Mouse (Mus musculus): ENCODE measurements around the gene Prrx1. TPM values are rescaled to one million over a fixed set of nuclear protein-coding genes. Genes with fewer than 3 reads are reported as not detected.

The Prrx1 gene
- polyA plus RNA-seq, 1 experiment = 8.9 TPM

DNA sequence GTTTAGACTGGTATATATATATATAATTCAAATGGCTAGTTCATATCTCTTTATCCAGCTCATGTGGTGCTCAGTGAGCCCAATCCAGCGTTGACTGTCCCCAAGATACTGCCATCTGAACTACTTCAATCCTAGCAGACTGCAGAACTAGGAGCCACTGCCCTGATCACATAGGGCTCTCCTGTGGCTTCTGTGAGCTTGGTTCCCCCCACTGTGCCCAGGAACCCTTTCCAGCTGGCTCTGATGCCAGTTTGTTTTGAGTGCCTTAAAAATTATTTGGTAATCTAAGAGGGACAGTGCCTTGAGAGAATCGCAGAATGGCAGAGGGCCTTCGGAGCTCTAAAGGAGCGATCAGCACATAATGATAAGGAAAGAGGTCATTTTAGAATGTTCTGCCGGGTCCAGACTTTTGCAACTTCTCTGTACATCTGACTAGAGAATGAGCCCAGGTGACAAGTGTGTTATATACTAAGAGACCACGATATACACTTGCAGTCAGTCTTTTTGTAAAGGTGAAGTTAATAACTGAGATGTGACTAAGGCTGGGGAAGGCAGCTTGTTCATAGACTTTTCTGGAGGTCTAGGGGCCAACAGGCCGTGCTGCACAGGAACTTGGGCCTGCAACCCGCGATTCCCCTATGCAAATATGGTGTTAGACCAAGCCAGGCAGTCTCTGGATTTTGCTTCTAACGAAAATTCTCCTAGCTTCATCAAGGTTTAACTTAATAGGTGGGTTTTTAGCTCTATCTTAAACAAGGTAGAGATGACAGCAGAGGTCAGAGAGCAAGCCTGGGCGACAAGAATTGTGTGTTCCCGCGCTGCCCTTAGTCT, 2.3 kb downstream of the Prrx1 start:
- peak; percentile 33 for DNase-seq (ENCODE audit: low read depth)
- TF ChIP-seq POLR2A (IDR thresholded peaks at IDR 0.05; ENCODE audit: borderline replicate concordance, extremely low read depth, insufficient read depth, insufficient read length, poor library complexity, severe bottlenecking) = no peak
- no peak for TF ChIP-seq CTCF (IDR thresholded peaks at IDR 0.05; ENCODE audit: borderline replicate concordance, extremely low read depth, insufficient read depth, insufficient read length)

DNA sequence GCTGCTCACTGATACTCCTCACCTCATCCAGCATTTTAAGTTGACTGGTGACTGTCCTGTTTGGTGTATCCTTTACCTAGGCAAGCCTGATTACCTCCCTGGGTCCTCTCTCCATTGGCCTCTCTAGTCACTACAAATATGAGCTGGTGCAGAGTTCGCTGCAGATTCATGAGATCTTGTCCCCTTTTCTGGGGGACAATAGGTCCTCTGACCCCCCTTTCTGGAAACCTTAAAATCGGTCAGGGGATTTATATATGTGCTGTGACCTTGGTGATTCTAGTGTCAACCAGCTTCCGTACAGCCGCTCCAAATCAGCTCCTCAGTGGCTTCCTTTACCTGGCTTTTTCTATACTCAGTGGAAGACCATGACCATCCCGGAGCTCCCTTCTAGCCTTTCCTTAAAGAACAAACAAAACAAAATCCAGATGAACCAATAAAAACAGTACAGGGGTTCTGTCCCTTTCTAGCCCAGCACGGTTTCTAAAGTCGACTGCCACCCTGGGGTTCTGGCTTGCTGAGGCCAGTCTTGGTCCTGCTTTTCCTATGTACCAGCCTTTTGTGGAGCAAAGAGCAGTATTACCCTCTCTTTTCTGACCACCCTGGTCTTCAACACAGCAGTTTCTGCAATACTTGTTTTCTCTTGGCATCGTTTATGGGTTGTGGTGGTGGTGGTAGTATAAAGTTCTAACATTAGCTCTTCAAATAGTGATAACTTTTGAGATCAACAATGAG, 3.3 kb downstream of the Prrx1 start:
- no peak for DNase-seq (ENCODE audit: low read depth)
- TF ChIP-seq CTCF (IDR thresholded peaks at IDR 0.05; ENCODE audit: borderline replicate concordance, extremely low read depth, insufficient read depth, insufficient read length) (no peak), POLR2A (IDR thresholded peaks at IDR 0.05; ENCODE audit: borderline replicate concordance, extremely low read depth, insufficient read depth, insufficient read length, poor library complexity, severe bottlenecking) (no peak)

DNA sequence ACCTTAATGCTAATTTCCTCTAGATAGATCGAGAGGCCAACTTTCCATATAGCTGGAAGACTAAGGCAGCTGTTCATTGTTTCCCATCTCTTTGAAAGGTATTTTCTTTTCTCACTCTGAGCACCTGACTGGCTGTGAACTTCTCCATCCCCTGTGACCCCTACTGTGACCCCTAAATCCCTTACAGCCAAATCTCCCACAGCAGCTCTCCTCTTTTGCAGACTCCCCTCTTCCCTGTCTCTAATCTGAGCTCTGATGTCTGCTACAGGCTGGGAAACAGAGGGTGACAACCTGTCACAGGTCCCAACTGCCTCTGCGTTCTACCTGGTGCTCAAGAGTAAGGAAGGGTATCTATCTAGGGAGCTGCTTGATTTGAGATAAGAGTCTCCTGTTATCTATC, 4.0 kb downstream of the Prrx1 start:
- TF ChIP-seq POLR2A (IDR thresholded peaks at IDR 0.05; ENCODE audit: borderline replicate concordance, extremely low read depth, insufficient read depth, insufficient read length, poor library complexity, severe bottlenecking) (no peak), CTCF (IDR thresholded peaks at IDR 0.05; ENCODE audit: borderline replicate concordance, extremely low read depth, insufficient read depth, insufficient read length) (no peak)
- DNase-seq (ENCODE audit: low read depth) = peak; percentile 8

DNA sequence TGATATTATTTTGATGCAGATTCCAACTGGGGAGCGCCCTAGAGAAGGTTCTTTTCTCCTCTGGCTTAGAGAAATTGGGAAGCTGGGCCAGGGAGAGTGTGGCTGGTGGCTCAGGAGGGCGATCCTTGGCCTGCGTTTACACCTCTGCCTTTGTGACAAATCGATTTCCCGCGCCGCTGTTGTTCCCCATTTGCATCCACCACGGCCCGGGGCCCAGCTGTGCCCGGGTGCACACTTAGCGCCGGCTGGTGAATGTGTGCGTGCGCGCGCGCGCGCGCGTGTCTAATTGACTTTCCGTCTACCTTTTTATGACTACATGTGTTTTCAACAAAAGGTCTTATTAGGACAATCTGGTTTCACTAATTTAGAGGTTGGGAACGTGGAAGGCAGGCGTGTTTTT, 4.9 kb downstream of the Prrx1 start:
- DNase-seq (ENCODE audit: low read depth) = peak; percentile 55

DNA sequence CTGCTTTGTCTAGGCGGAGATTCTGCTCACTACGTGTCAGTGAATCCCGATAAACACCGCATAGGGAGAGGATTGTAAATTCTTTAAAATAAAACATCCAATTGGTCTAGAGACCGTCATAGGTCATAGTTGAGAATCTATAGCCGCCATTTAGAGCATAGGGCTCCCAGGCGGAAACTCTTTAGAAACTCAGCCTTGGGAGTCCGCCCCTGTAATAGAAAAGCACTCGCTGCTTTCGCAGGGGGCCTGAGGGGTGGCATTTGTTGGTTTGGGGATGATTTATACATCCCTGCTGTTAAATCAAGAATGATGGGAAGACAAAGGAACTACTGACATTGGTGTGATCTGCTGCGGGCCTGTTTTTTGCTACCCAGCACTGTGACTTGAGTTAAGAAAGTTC, 5.8 kb downstream of the Prrx1 start:
- TF ChIP-seq POLR2A (IDR thresholded peaks at IDR 0.05; ENCODE audit: borderline replicate concordance, extremely low read depth, insufficient read depth, insufficient read length, poor library complexity, severe bottlenecking) (no peak), CTCF (IDR thresholded peaks at IDR 0.05; ENCODE audit: borderline replicate concordance, extremely low read depth, insufficient read depth, insufficient read length) (no peak)
- no peak for DNase-seq (ENCODE audit: low read depth)

More for the DNA sequence above, 4.9 kb downstream of the Prrx1 start:
- TF ChIP-seq POLR2A (IDR thresholded peaks at IDR 0.05; ENCODE audit: borderline replicate concordance, extremely low read depth, insufficient read depth, insufficient read length, poor library complexity, severe bottlenecking) (no peak), CTCF (IDR thresholded peaks at IDR 0.05; ENCODE audit: borderline replicate concordance, extremely low read depth, insufficient read depth, insufficient read length) (no peak)

DNA sequence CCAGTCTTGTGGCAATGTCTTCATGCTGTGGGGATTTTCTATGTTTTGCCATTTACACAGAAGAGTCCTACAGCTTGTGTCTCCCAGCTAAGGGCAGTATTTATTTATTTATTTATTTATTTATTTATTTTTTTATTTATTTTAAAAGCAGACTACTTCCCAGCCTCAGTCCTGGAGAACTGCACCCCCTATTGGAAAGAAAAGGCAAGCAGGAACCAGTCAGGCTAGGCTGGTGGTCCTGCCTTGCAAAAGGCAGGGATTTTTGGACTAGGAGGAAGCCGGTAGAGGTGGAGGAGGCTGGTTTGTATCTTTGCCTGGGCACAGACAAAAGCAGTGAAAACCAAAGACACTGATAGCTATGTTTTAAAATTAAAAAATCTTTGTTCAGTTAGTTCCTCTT, 7.6 kb downstream of the Prrx1 start:
- DNase-seq (ENCODE audit: low read depth) = no peak

DNA sequence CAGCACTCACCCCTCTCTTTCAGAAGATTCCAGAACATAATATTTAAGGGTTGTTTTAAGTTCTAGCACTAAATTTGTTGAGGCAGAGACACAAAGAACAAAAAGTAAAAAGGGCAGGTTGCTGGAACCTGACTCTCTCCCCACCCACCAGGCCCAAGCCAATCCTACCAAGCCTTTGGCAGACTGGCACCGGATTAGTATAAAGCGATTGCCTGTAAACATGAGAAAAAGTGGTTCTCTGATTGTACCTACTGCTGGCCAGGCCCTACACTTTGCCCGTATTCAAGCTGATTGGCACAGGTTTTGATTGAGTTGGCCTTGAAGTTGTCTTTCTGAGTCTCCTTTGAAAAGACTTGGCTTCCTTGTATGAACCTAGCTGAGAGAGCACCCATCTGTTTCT, 8.7 kb downstream of the Prrx1 start:
- no peak for TF ChIP-seq CTCF (IDR thresholded peaks at IDR 0.05; ENCODE audit: borderline replicate concordance, extremely low read depth, insufficient read depth, insufficient read length)
- no peak for TF ChIP-seq POLR2A (IDR thresholded peaks at IDR 0.05; ENCODE audit: borderline replicate concordance, extremely low read depth, insufficient read depth, insufficient read length, poor library complexity, severe bottlenecking)
- peak; percentile 42 for DNase-seq (ENCODE audit: low read depth)

More for the DNA sequence above, 7.6 kb downstream of the Prrx1 start:
- TF ChIP-seq POLR2A (IDR thresholded peaks at IDR 0.05; ENCODE audit: borderline replicate concordance, extremely low read depth, insufficient read depth, insufficient read length, poor library complexity, severe bottlenecking) (no peak), CTCF (IDR thresholded peaks at IDR 0.05; ENCODE audit: borderline replicate concordance, extremely low read depth, insufficient read depth, insufficient read length) (peak; percentile 27; the same call in 1 of the 2 replicates)

DNA sequence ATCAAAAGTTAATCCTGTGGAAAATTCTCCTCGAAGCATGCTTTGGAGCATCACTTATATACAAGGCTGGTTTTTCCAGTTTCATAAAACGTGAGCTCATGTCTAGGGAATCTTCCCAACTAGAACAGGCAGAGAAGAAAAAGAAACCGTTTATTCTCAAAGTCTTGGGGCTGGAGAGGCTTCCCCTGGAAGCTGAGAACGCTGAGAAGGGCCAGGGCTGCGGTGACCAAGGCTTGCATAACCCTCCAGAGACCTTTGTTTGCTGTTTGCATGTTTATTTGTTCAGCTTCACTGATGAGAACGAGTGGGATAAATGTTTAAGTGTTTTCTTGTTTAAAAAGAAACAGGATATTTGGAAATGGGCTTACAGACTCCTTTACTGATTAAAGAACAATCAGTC, 11.2 kb downstream of the Prrx1 start:
- TF ChIP-seq POLR2A (IDR thresholded peaks at IDR 0.05; ENCODE audit: borderline replicate concordance, extremely low read depth, insufficient read depth, insufficient read length, poor library complexity, severe bottlenecking) (no peak), CTCF (IDR thresholded peaks at IDR 0.05; ENCODE audit: borderline replicate concordance, extremely low read depth, insufficient read depth, insufficient read length) (no peak)
- no peak for DNase-seq (ENCODE audit: low read depth)

DNA sequence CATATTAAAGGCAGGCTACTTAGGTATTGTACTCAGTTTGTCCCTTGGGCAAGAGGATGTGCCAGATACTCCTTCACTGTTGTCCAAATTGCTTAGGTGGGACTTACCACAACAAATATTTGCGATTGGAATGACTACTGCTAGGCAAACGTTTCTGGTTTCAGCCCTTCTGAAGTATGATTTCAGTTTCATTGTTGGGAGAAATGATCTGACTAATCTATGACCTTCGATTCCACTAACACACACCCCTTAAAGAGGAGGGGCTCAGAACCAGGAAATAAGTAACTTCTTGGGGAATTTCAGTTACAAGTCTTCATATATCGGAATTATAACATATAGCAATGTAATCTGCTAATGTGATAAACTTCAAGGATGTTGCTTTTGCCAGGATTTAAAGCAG, 20.4 kb downstream of the Prrx1 start:
- DNase-seq (ENCODE audit: low read depth) = no peak
- TF ChIP-seq CTCF (IDR thresholded peaks at IDR 0.05; ENCODE audit: borderline replicate concordance, extremely low read depth, insufficient read depth, insufficient read length) (no peak), POLR2A (IDR thresholded peaks at IDR 0.05; ENCODE audit: borderline replicate concordance, extremely low read depth, insufficient read depth, insufficient read length, poor library complexity, severe bottlenecking) (no peak)

DNA sequence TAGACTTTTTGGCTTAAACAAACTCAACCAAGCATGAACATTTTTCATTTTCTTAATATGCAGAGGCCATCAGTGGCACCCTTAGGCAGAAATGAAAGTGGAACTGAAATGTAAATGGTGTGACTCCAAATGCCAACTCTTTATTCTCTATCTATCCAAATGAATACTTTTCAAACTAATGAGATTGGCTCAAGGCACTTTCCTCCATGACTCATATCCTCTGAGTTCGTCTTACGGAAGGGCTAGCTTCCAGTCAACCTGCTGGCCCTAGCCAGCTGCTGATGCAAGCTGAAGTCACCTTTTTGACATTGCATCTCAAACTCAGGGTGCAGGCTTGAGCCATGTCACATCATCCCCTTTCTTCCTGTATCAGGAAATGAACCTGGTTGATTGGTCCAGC, 21.6 kb downstream of the Prrx1 start:
- TF ChIP-seq CTCF (IDR thresholded peaks at IDR 0.05; ENCODE audit: borderline replicate concordance, extremely low read depth, insufficient read depth, insufficient read length) (no peak), POLR2A (IDR thresholded peaks at IDR 0.05; ENCODE audit: borderline replicate concordance, extremely low read depth, insufficient read depth, insufficient read length, poor library complexity, severe bottlenecking) (no peak)
- DNase-seq (ENCODE audit: low read depth) = no peak

DNA sequence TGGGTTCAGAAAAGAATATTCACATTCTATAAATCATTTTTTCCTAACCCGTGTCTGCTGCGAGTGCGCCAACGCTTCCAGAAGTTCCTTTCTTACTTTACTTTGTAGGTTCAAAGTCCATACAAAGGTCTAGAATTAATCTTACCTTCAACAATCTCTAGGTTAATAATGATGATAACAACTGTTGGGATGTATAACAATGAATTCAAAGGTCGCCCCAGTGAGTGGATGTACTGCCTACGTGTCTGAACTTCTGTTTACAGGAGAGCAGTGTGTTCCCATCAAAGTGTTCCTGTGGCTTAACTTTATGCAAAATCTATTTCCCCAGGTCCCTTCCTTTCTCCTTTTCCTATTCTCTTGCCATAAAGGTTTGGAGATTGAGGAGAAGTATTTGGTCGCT, 24.4 kb downstream of the Prrx1 start:
- no peak for DNase-seq (ENCODE audit: low read depth)
- TF ChIP-seq POLR2A (IDR thresholded peaks at IDR 0.05; ENCODE audit: borderline replicate concordance, extremely low read depth, insufficient read depth, insufficient read length, poor library complexity, severe bottlenecking) (no peak), CTCF (IDR thresholded peaks at IDR 0.05; ENCODE audit: borderline replicate concordance, extremely low read depth, insufficient read depth, insufficient read length) (no peak)
